Mouse (Mus musculus) lung, postnatal 4 days (tissue): Measurements from ENCODE around the gene Col6a5.
"Not testable (repeated sequence)": the region's sequence is repeated elsewhere in the genome, so short reads cannot be mapped to it uniquely, and the experiment has no call there.

Experiments
- DNase-seq, 2 experiments: peaks; one replicate each; pipeline ENCODE4 v3.0.0; 2021

Col6a5 gene

GRCm38 (mm10) chr9:105907411-105907810, 53.0 kb downstream of the Col6a5 start:
- DNase-seq: no peak

GRCm38 (mm10) chr9:105887521-105887920, 72.9 kb downstream of the Col6a5 start:
- DNase-seq: no peak

GRCm38 (mm10) chr9:105884656-105885430, 75.6 kb downstream of the Col6a5 start:
- no peak for DNase-seq

GRCm38 (mm10) chr9:105880743-105881142, 79.7 kb downstream of the Col6a5 start:
- peak; percentile 4 to 28 for DNase-seq

GRCm38 (mm10) chr9:105878365-105879108, 81.9 kb downstream of the Col6a5 start:
- no peak for DNase-seq

GRCm38 (mm10) chr9:105876124-105876523, 84.3 kb downstream of the Col6a5 start:
- DNase-seq: no peak

- DNase-seq: peak in 1 of 2 experiments; percentile 33
These were observed 88.8 kb downstream of the Col6a5 start for GRCm38 (mm10) chr9:105871643-105872042.

- DNase-seq: peak; percentile 30 to 69
These were observed 102.7 kb downstream of the Col6a5 start for GRCm38 (mm10) chr9:105857773-105858172.

- DNase-seq: no peak
These were observed 107.7 kb downstream of the Col6a5 start for GRCm38 (mm10) chr9:105852778-105853065.

GRCm38 (mm10) chr9:105852015-105852777, 108.2 kb downstream of the Col6a5 start:
- DNase-seq: no peak

- DNase-seq: no peak
These were observed 109.4 kb downstream of the Col6a5 start for GRCm38 (mm10) chr9:105851011-105851410.

- DNase-seq: no peak
These were observed 112.0 kb downstream of the Col6a5 start for GRCm38 (mm10) chr9:105848396-105848795.

- no peak for DNase-seq
These were observed 113.2 kb downstream of the Col6a5 start for GRCm38 (mm10) chr9:105847261-105847660.

- not testable (repeated sequence) for DNase-seq
These were observed 119.1 kb downstream of the Col6a5 start for GRCm38 (mm10) chr9:105841386-105841785.

GRCm38 (mm10) chr9:105839147-105839515, 121.3 kb downstream of the Col6a5 start:
- no peak for DNase-seq

- no peak for DNase-seq
These were observed 121.9 kb downstream of the Col6a5 start for GRCm38 (mm10) chr9:105838396-105839146.

- DNase-seq: no peak
These were observed 124.9 kb downstream of the Col6a5 start for GRCm38 (mm10) chr9:105835587-105835986.

- DNase-seq: no peak
These were observed 125.6 kb downstream of the Col6a5 start for GRCm38 (mm10) chr9:105834799-105835198.

- no peak for DNase-seq
These were observed 129.2 kb downstream of the Col6a5 start for GRCm38 (mm10) chr9:105831291-105831690.

- DNase-seq: no peak
These were observed 132.6 kb downstream of the Col6a5 start, which contains the start of gene Col6a6 for GRCm38 (mm10) chr9:105827791-105828385. Gene Col6a6 (minus strand): TSS chr9:105828160.

GRCm38 (mm10) chr9:105827076-105827647, 133.3 kb downstream of the Col6a5 start:
- DNase-seq: no peak

- DNase-seq: no peak
These were observed 139.7 kb downstream of the Col6a5 start for GRCm38 (mm10) chr9:105820711-105821110.
